Mouse (Mus musculus) hindbrain, embryonic 11.5 days (tissue): ENCODE measurements around the gene Gm2022. TPM values are rescaled to one million over a fixed set of nuclear protein-coding genes. Genes with fewer than 3 reads are reported as not detected.

Source experiments
- polyA plus RNA-seq: library from polyadenylated mRNA; unstranded; fragments of >200 nt; fragmentation: Nextera tagmentation; extraction: Ambion mirVana; gene quantifications from 2 replicates; pipeline ENCODE4 v1.2.1, GENCODE M21; 2014

Gene Gm2022
- polyA plus RNA-seq, 1 experiment from 2014 or later, result not detected

Other genes starting within 250 kb of the Gm2022 start
- gene Gm21319, start 119.6 kb upstream of the Gm2022 start, polyA plus RNA-seq, result not detected in 2 replicates
- gene Gm21936, start 99.9 kb upstream of the Gm2022 start, polyA plus RNA-seq, result not detected in 2 replicates
- gene BB287469, start 78.8 kb upstream of the Gm2022 start, polyA plus RNA-seq, result not detected in 2 replicates
- not detected in 2 replicates for gene Gm2001, start 53.0 kb upstream of the Gm2022 start, polyA plus RNA-seq
- not detected in 2 replicates for gene Gm2016, start 21.3 kb upstream of the Gm2022 start, polyA plus RNA-seq
- not detected in 2 replicates for gene Gm2035, start 24.5 kb downstream of the Gm2022 start, polyA plus RNA-seq
- not detected in 2 replicates for gene Gm2042, start 58.7 kb downstream of the Gm2022 start, polyA plus RNA-seq
- not detected in 2 replicates for gene Gm2075, start 116.5 kb downstream of the Gm2022 start, polyA plus RNA-seq
- not detected in 2 replicates for gene Gm6803, start 123.4 kb downstream of the Gm2022 start, polyA plus RNA-seq
- not detected in 2 replicates for gene Gm2056, start 131.6 kb downstream of the Gm2022 start, polyA plus RNA-seq
- gene Gm16368, start 188.3 kb downstream of the Gm2022 start, polyA plus RNA-seq, result not detected in 2 replicates